Mouse (Mus musculus) MEL (cell line): ENCODE data around the gene Col24a1. TPM values are rescaled to one million over a fixed set of nuclear protein-coding genes. Genes with fewer than 3 reads are reported as not detected.

Source experiments
- DNase-seq: peaks from one replicate; pipeline ENCODE4 v3.0.0; 2011; ENCODE audit warnings: low read depth, low spot score
- H3K27ac ChIP-seq: 2 replicates; pipeline ENCODE4 v1.5.1; 2012; ENCODE audit warnings: low read depth, mild to moderate bottlenecking, control low read depth, low read length, moderate library complexity; ENCODE audit not compliant: control insufficient read depth
- H3K27me3 ChIP-seq, 2 experiments: fragments of 150-350 bp in 1 of 2; sonication (generic) in 1 of 2; 2 replicates each; pipeline ENCODE4 v1.6.1; 2012; ENCODE audit warnings: low read length in 2 of 2, mild to moderate bottlenecking in 2 of 2, improper control_type of control experiment in 1 of 2, moderate library complexity in 1 of 2; ENCODE audit not compliant: insufficient read depth in 2 of 2, control insufficient read depth in 1 of 2
- H3K36me3 ChIP-seq, 2 experiments: 2 replicates each; pipeline ENCODE4 v1.6.1; 2012 to 2014; ENCODE audit warnings: low read length in 2 of 2, improper control_type of control experiment in 1 of 2, inconsistent platforms in 1 of 2, mild to moderate bottlenecking in 1 of 2; ENCODE audit not compliant: insufficient read depth in 2 of 2, control insufficient read depth in 1 of 2
- H3K4me1 ChIP-seq, 2 experiments: fragments of 150-350 bp in 1 of 2; sonication (generic) in 1 of 2; 2 replicates each; pipeline ENCODE4 v1.6.1; 2012; ENCODE audit warnings: low read length in 2 of 2, improper control_type of control experiment in 1 of 2, mild to moderate bottlenecking in 1 of 2; ENCODE audit not compliant: insufficient read depth in 2 of 2, control insufficient read depth in 1 of 2
- H3K4me3 ChIP-seq, 2 experiments: fragments of 150-350 bp in 1 of 2; sonication (generic) in 1 of 2; 2 replicates each; pipeline ENCODE4 v1.5.1; 2012; ENCODE audit warnings: low read depth in 2 of 2, low read length in 2 of 2, mild to moderate bottlenecking in 2 of 2, moderate library complexity in 2 of 2, control low read depth in 1 of 2, improper control_type of control experiment in 1 of 2; ENCODE audit not compliant: control insufficient read depth in 1 of 2, insufficient read depth in 1 of 2
- H3K79me2 ChIP-seq: 2 replicates; pipeline ENCODE4 v1.6.1; 2012; ENCODE audit warnings: mild to moderate bottlenecking, low read length, moderate library complexity; ENCODE audit not compliant: control insufficient read depth, poor library complexity, insufficient read depth
- H3K9ac ChIP-seq: 2 replicates; pipeline ENCODE4 v1.6.1; 2012; ENCODE audit warnings: low read depth, mild to moderate bottlenecking, control low read depth, low read length, moderate library complexity; ENCODE audit not compliant: control insufficient read depth, poor library complexity, severe bottlenecking
- H3K9me3 ChIP-seq: fragments of 150-350 bp; sonication (generic); replicated peaks from 2 replicates; pipeline ENCODE4 v1.6.1; 2012; ENCODE audit warnings: mild to moderate bottlenecking, low read length, improper control_type of control experiment, moderate library complexity; ENCODE audit not compliant: insufficient read depth
- CTCF ChIP-seq, 3 experiments: IDR thresholded peaks in 2 of 3; conservative IDR thresholded peaks in 1 of 3; 2 replicates each; pipeline ENCODE4 v1.5.1; 2011 to 2012; ENCODE audit warnings: low read length in 3 of 3, low read depth in 2 of 3, mild to moderate bottlenecking in 2 of 3, improper control_type of control experiment in 1 of 3, inconsistent platforms in 1 of 3, mixed read lengths in 1 of 3, moderate library complexity in 1 of 3; ENCODE audit not compliant: control insufficient read depth in 1 of 3, insufficient read depth in 1 of 3, poor library complexity in 1 of 3, severe bottlenecking in 1 of 3
- E2F4 ChIP-seq: IDR thresholded peaks from 2 replicates; pipeline ENCODE4 v1.6.1; 2011; ENCODE audit warnings: low read depth, low read length, improper control_type of control experiment, borderline replicate concordance
- ELF1 ChIP-seq: IDR thresholded peaks from 2 replicates; pipeline ENCODE4 v1.6.1; 2014; ENCODE audit warnings: low read depth, mild to moderate bottlenecking, inconsistent platforms, low read length, improper control_type of control experiment, moderate library complexity
- ETS1 ChIP-seq: IDR thresholded peaks from 2 replicates; pipeline ENCODE4 v1.6.1; 2012; ENCODE audit warnings: low read depth, mild to moderate bottlenecking, inconsistent platforms, low read length, improper control_type of control experiment, moderate library complexity
- MAFK ChIP-seq: IDR thresholded peaks from 2 replicates; pipeline ENCODE4 v1.6.1; 2011; ENCODE audit warnings: low read depth, mild to moderate bottlenecking, low read length, improper control_type of control experiment, borderline replicate concordance
- MAX ChIP-seq: IDR thresholded peaks from 2 replicates; pipeline ENCODE4 v1.6.1; 2011; ENCODE audit warnings: low read length, improper control_type of control experiment
- MXI1 ChIP-seq: IDR thresholded peaks from 2 replicates; pipeline ENCODE4 v1.6.1; 2011; ENCODE audit warnings: mild to moderate bottlenecking, low read depth, low read length, improper control_type of control experiment
- NELFE ChIP-seq: IDR thresholded peaks from 2 replicates; pipeline ENCODE4 v1.6.1; 2011; ENCODE audit warnings: low read depth, low read length, improper control_type of control experiment
- NRF1 ChIP-seq: IDR thresholded peaks from 2 replicates; pipeline ENCODE4 v1.6.1; 2014; ENCODE audit warnings: low read depth, mild to moderate bottlenecking, inconsistent platforms, low read length, improper control_type of control experiment, moderate library complexity; ENCODE audit not compliant: poor library complexity, insufficient read depth, severe bottlenecking
- POLR2AphosphoS2 ChIP-seq: IDR thresholded peaks from 2 replicates; pipeline ENCODE4 v1.6.1; 2011; ENCODE audit warnings: low read length, improper control_type of control experiment
- SMC3 ChIP-seq: IDR thresholded peaks from 2 replicates; pipeline ENCODE4 v1.6.1; 2011; ENCODE audit warnings: low read depth, low read length, improper control_type of control experiment
- TAL1 ChIP-seq: IDR thresholded peaks from 2 replicates; pipeline ENCODE4 v1.6.1; 2012; ENCODE audit warnings: mild to moderate bottlenecking, inconsistent platforms, low read length, moderate library complexity, mixed read lengths
- TCF12 ChIP-seq: IDR thresholded peaks from 2 replicates; pipeline ENCODE4 v1.6.1; 2014; ENCODE audit warnings: low read depth, mild to moderate bottlenecking, inconsistent platforms, low read length, improper control_type of control experiment, moderate library complexity
- UBTF ChIP-seq: IDR thresholded peaks from 2 replicates; pipeline ENCODE4 v1.6.1; 2012; ENCODE audit warnings: low read depth, mild to moderate bottlenecking, inconsistent platforms, low read length, improper control_type of control experiment, moderate library complexity, borderline replicate concordance; ENCODE audit not compliant: insufficient read depth
- USF2 ChIP-seq, 2 experiments: IDR thresholded peaks; 2 replicates each; pipeline ENCODE4 v1.6.1; 2011 to 2012; ENCODE audit warnings: improper control_type of control experiment in 2 of 2, low read length in 2 of 2, borderline replicate concordance in 1 of 2, inconsistent platforms in 1 of 2, low read depth in 1 of 2, mild to moderate bottlenecking in 1 of 2; ENCODE audit not compliant: insufficient read depth in 1 of 2
- ZMIZ1 ChIP-seq: IDR thresholded peaks from 2 replicates; pipeline ENCODE4 v1.6.1; 2012; ENCODE audit warnings: low read depth, mild to moderate bottlenecking, inconsistent platforms, low read length, improper control_type of control experiment, moderate library complexity
- polyA plus RNA-seq, 2 experiments: library from polyadenylated mRNA; stranded (reverse) in 1 of 2; unstranded in 1 of 2; fragments of >175 nt in 1 of 2; fragments of >200 nt in 1 of 2; gene quantifications; 2 replicates each; pipeline versions ENCODE4 v1.2.1 to v1.2.4; 2012; ENCODE audit warnings: low replicate concordance in 2 of 2, low read depth in 1 of 2; ENCODE audit not compliant: insufficient read length in 2 of 2, insufficient read depth in 1 of 2, missing spikeins in 1 of 2
- total RNA-seq: library from RNA; depleted of rRNA; stranded (reverse); fragments of 300-350 nt; gene quantifications from 2 replicates; pipeline ENCODE4 v1.2.3, GENCODE M21; 2012

Col24a1 gene
- total and polyA plus RNA-seq, 3 experiments, result not detected

DNA sequence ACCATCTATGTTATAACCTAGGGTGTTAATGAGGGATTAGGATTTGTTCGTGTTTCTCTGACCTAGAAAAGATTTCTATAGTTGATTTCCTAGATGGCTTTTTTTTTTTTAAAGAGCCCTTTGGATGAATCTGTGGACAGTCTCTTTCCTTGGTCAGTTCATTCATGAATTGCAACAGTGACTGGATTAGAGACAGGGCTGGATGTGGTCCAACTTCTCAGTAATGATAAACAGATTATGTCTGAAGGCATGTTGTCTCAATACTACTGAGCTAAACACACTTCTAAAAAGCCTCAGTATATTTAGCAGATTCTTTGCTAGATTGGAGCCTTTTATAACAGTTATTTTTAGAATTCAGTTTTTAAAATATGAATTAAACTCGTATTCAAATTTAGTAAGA lies 44.9 kb downstream of the Col24a1 start:
- Histone ChIP-seq H3K4me3 (no peak overlapping the region), H3K4me1 (no peaks in the 10 kb centered on the region), H3K27ac (no peak overlapping the region), H3K36me3 (no peaks in the 10 kb centered on the region), H3K9ac (no peak overlapping the region), H3K9me3 (no peaks in the 10 kb centered on the region), H3K27me3 (no peaks in the 10 kb centered on the region), H3K79me2 (no peaks in the 10 kb centered on the region)
- TF ChIP-seq ZMIZ1 (no peak), SMC3 (no peak), ELF1 (no peak), TAL1 (no peak), NRF1 (no peak), USF2 (IDR thresholded peaks at IDR 0.05; ENCODE audit: borderline replicate concordance in 1 of 2, insufficient read depth in 1 of 2, low read depth in 1 of 2, low read length in 2 of 2) (no peak), MAFK (no peak), MXI1 (no peak), TCF12 (no peak), CTCF (IDR thresholded peaks at IDR 0.05 in 2 of 3, conservative IDR thresholded peaks at IDR 0.05 in 1 of 3; ENCODE audit: control insufficient read depth in 1 of 3, insufficient read depth in 1 of 3, low read depth in 2 of 3, low read length in 3 of 3, poor library complexity in 1 of 3, severe bottlenecking in 1 of 3) (no peak)
- no peak for DNase-seq

- Histone ChIP-seq H3K9ac (no peak overlapping the region), H3K27me3 (no peaks in the 10 kb centered on the region; a peak in 1 of 4 replicates), H3K9me3 (no peaks in the 10 kb centered on the region), H3K4me3 (no peak overlapping the region), H3K79me2 (no peaks in the 10 kb centered on the region), H3K36me3 (no peaks in the 10 kb centered on the region)
- TF ChIP-seq ETS1 (no peak), ZMIZ1 (no peak), UBTF (no peak), E2F4 (no peak), POLR2AphosphoS2 (no peak), MAX (no peak), NELFE (no peak)
- TF ChIP-seq, all 39 proteins: peak for 0
- Histone ChIP-seq H3K4me1 (no peaks in the 10 kb centered on the region), H3K27ac (no peak overlapping the region)
- no peak for DNase-seq
Measured at GRCm38 (mm10) chr3:145339851-145340499, 47.7 kb downstream of the Col24a1 start.
